Mouse (Mus musculus): ENCODE results near the gene Glt6d1. TPM values are rescaled to one million over a fixed set of nuclear protein-coding genes. Genes with fewer than 3 reads are reported as not detected.

Gene Glt6d1
- polyA plus RNA-seq, 1 experiment from 2014 or later, result not detected

DNA sequence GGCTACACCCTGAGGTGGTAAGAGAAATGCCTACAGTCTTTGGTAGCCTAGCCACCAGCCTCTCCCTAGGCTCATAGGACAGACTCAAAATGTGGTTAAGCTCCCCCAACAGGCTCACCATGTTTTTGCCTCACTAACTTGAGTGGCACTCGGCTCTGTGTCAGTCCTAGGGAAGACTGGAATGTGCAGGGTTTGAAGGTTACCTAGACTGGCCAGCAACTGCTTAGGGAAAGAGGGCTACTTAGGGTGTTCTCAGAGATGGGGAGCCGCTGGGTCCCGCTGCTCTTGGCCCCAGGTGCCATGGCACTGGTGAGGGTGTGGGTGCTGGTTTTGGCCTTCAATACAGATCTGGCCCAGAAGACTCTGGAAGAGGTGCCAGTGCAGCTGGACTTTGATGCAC is 33.7 kb downstream of the Glt6d1 start, which contains the start of gene Gm13539:
Gm13539 (plus strand) TSS at position 301 of the 400 bp plus-strand sequence.
- no peak for ATAC-seq (ENCODE audit: low read depth)
- H3K9ac ChIP-seq (ENCODE audit: low read depth, low read length), result no peak within 1 kb of the TSS
- no peak for DNase-seq (ENCODE audit: low spot score)
- H3K4me1 ChIP-seq (ENCODE audit: control insufficient read depth, insufficient read depth, low read length), result no peaks in the 10 kb centered on the region
- no peak within 1 kb of the TSS for H3K4me2 ChIP-seq (ENCODE audit: low read depth, low read length)
- WGBS, result 80% methylated on average over 3 of the region's 3 CpGs
- H3K27me3 ChIP-seq (replicated peaks; ENCODE audit: control insufficient read depth, insufficient read depth, low read length), result no peaks in the 10 kb centered on the region
- H3K36me3 ChIP-seq (ENCODE audit: control insufficient read depth, insufficient read depth, low read length), result no peaks in the 10 kb centered on the region
- H3K9me3 ChIP-seq (ENCODE audit: control insufficient read depth, low read length), result no peaks in the 10 kb centered on the region
- H3K4me3 ChIP-seq (ENCODE audit: low read depth, low read length), result no peak within 1 kb of the TSS
- no peak within 1 kb of the TSS for H3K27ac ChIP-seq (replicated peaks; ENCODE audit: low read depth, low read length)

DNA sequence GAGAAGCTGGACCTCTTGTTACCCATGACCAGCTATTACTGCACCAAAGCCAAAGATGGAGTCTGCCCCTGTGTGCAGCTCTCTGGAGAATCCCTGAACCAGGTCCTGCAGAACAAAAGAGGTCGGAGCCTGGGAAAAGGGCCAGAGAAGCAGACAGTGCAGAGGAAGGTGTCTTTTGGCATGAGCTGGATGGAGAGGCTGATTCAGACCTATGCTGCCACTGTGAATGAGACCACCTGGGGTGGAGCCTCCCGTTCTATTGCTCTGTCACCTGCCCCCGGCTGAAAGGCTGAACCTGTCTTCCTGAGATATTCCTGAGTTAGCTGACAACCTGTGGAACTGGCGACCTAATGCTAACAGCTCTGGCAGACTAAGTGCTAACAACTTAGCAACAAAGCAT is 34.7 kb downstream of the Glt6d1 start:
- Histone ChIP-seq H3K9me3 (ENCODE audit: control insufficient read depth, low read length) (no peaks in the 10 kb centered on the region), H3K36me3 (ENCODE audit: control insufficient read depth, insufficient read depth, low read length) (no peaks in the 10 kb centered on the region), H3K4me1 (ENCODE audit: control insufficient read depth, insufficient read depth, low read length) (no peaks in the 10 kb centered on the region), H3K9ac (ENCODE audit: low read depth, low read length) (no peak overlapping the region), H3K27ac (replicated peaks; ENCODE audit: low read depth, low read length) (no peak overlapping the region), H3K4me3 (ENCODE audit: low read depth, low read length) (no peak overlapping the region), H3K27me3 (replicated peaks; ENCODE audit: control insufficient read depth, insufficient read depth, low read length) (no peaks in the 10 kb centered on the region), H3K4me2 (ENCODE audit: low read depth, low read length) (no peak overlapping the region)
- DNase-seq (ENCODE audit: low spot score) (no peak), ATAC-seq (ENCODE audit: low read depth) (no peak)
- WGBS, result 73% methylated on average over 4 of the region's 4 CpGs

DNA sequence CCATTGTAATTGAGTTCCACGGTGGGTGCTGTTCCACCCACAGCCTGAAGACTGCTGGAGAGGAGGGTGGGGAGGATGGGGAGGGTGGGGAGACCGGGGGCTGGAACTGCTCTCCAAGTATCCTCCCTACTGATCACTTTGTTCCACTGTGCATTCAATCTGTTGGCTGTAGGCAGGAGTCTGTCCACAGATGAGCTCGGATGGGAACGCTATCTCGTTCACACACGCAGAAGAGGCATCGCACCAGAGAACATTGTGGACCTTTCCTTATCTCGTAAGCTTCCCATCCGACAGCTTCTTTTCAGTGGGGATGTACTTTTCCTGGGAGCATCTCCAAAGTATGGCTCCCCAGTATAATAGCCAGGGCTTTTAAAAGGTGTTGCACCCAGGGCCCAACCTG is 36.6 kb downstream of the Glt6d1 start:
- no peak for ATAC-seq (ENCODE audit: low read depth)
- WGBS, result 92% methylated on average over 9 of the region's 9 CpGs
- no peaks in the 10 kb centered on the region for H3K36me3 ChIP-seq (ENCODE audit: control insufficient read depth, insufficient read depth, low read length)

GRCm38 (mm10) chr2:25776717-25777116 is 38.9 kb downstream of the Glt6d1 start, which contains the start of gene Lcn11:
Lcn11 (plus strand) TSS chr2:25777017.
- Histone ChIP-seq H3K9me3 (ENCODE audit: control insufficient read depth, low read length) (no peaks in the 10 kb centered on the region), H3K4me2 (ENCODE audit: low read depth, low read length) (no peak within 1 kb of the TSS), H3K9ac (ENCODE audit: low read depth, low read length) (no peak within 1 kb of the TSS), H3K4me1 (ENCODE audit: control insufficient read depth, insufficient read depth, low read length) (no peaks in the 10 kb centered on the region), H3K27me3 (replicated peaks; ENCODE audit: control insufficient read depth, insufficient read depth, low read length) (no peaks in the 10 kb centered on the region), H3K36me3 (ENCODE audit: control insufficient read depth, insufficient read depth, low read length) (no peaks in the 10 kb centered on the region), H3K4me3 (ENCODE audit: low read depth, low read length) (no peak within 1 kb of the TSS), H3K27ac (replicated peaks; ENCODE audit: low read depth, low read length) (no peak within 1 kb of the TSS)
- 91% methylated on average over 1 of the region's 1 CpGs for WGBS
- DNase-seq (ENCODE audit: low spot score), result no peak
- ATAC-seq (ENCODE audit: low read depth), result no peak

More for the DNA sequence above, 36.6 kb downstream of the Glt6d1 start:
- Histone ChIP-seq H3K4me1 (ENCODE audit: control insufficient read depth, insufficient read depth, low read length) (no peaks in the 10 kb centered on the region), H3K9ac (ENCODE audit: low read depth, low read length) (no peak overlapping the region), H3K4me3 (ENCODE audit: low read depth, low read length) (no peak overlapping the region), H3K27me3 (replicated peaks; ENCODE audit: control insufficient read depth, insufficient read depth, low read length) (no peaks in the 10 kb centered on the region), H3K4me2 (ENCODE audit: low read depth, low read length) (no peak overlapping the region), H3K9me3 (ENCODE audit: control insufficient read depth, low read length) (no peaks in the 10 kb centered on the region), H3K27ac (replicated peaks; ENCODE audit: low read depth, low read length) (no peak overlapping the region)
- DNase-seq (ENCODE audit: low spot score), result no peak

- WGBS, result 80% methylated on average over 3 of the region's 3 CpGs
These were observed 39.7 kb downstream of the Glt6d1 start for GRCm38 (mm10) chr2:25775991-25776390.

DNA sequence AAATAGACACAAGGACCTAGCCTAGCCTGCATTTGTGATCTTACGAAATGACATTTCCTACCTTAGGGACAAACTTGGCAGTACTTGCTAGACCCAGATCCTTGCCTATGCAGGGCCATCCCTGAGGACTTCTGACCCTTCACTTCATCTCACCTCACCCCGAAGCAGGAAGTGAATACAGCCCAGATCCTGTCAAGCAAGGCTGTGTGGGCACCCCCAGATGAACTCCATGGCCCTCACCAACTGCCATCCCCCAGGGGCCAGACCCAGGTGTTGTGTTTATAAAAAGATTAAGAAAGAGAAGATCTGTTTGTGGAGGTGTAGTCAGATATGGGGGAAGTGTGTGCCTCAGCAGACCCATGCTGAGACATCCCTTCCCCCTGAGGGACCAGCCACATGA is 41.0 kb downstream of the Glt6d1 start:
- no peaks in the 10 kb centered on the region for H3K36me3 ChIP-seq (ENCODE audit: control insufficient read depth, insufficient read depth, low read length)
- H3K27me3 ChIP-seq (replicated peaks; ENCODE audit: control insufficient read depth, insufficient read depth, low read length), result no peaks in the 10 kb centered on the region
- H3K27ac ChIP-seq (replicated peaks; ENCODE audit: low read depth, low read length), result no peak overlapping the region
- no peak overlapping the region for H3K4me2 ChIP-seq (ENCODE audit: low read depth, low read length)
- H3K9me3 ChIP-seq (ENCODE audit: control insufficient read depth, low read length), result no peaks in the 10 kb centered on the region
- no peaks in the 10 kb centered on the region for H3K4me1 ChIP-seq (ENCODE audit: control insufficient read depth, insufficient read depth, low read length)
- WGBS, result 80% methylated on average over 2 of the region's 2 CpGs
- DNase-seq (ENCODE audit: low spot score) (no peak), ATAC-seq (ENCODE audit: low read depth) (no peak)
- no peak overlapping the region for H3K9ac ChIP-seq (ENCODE audit: low read depth, low read length)
- H3K4me3 ChIP-seq (ENCODE audit: low read depth, low read length), result no peak overlapping the region

More at GRCm38 (mm10) chr2:25775991-25776390, 39.7 kb downstream of the Glt6d1 start:
- no peak overlapping the region for H3K27ac ChIP-seq (replicated peaks; ENCODE audit: low read depth, low read length)
- no peak for ATAC-seq (ENCODE audit: low read depth)
- H3K4me3 ChIP-seq (ENCODE audit: low read depth, low read length), result no peak overlapping the region
- no peaks in the 10 kb centered on the region for H3K36me3 ChIP-seq (ENCODE audit: control insufficient read depth, insufficient read depth, low read length)
- no peak overlapping the region for H3K4me2 ChIP-seq (ENCODE audit: low read depth, low read length)
- no peaks in the 10 kb centered on the region for H3K27me3 ChIP-seq (replicated peaks; ENCODE audit: control insufficient read depth, insufficient read depth, low read length)
- H3K9ac ChIP-seq (ENCODE audit: low read depth, low read length), result no peak overlapping the region
- no peaks in the 10 kb centered on the region for H3K4me1 ChIP-seq (ENCODE audit: control insufficient read depth, insufficient read depth, low read length)
- H3K9me3 ChIP-seq (ENCODE audit: control insufficient read depth, low read length), result no peaks in the 10 kb centered on the region
- no peak for DNase-seq (ENCODE audit: low spot score)

- Histone ChIP-seq H3K4me2 (ENCODE audit: low read depth, low read length) (no peak overlapping the region), H3K4me1 (ENCODE audit: control insufficient read depth, insufficient read depth, low read length) (no peaks in the 10 kb centered on the region), H3K36me3 (ENCODE audit: control insufficient read depth, insufficient read depth, low read length) (no peaks in the 10 kb centered on the region), H3K9me3 (ENCODE audit: control insufficient read depth, low read length) (no peaks in the 10 kb centered on the region), H3K27ac (replicated peaks; ENCODE audit: low read depth, low read length) (no peak overlapping the region), H3K27me3 (replicated peaks; ENCODE audit: control insufficient read depth, insufficient read depth, low read length) (no peaks in the 10 kb centered on the region), H3K9ac (ENCODE audit: low read depth, low read length) (no peak overlapping the region), H3K4me3 (ENCODE audit: low read depth, low read length) (no peak overlapping the region)
- 91% methylated on average over 2 of the region's 2 CpGs for WGBS
- ATAC-seq (ENCODE audit: low read depth), result no peak
- DNase-seq (ENCODE audit: low spot score), result no peak
These were observed 42.1 kb downstream of the Glt6d1 start for GRCm38 (mm10) chr2:25773507-25773906.

- no peaks in the 10 kb centered on the region for H3K36me3 ChIP-seq (ENCODE audit: control insufficient read depth, insufficient read depth, low read length)
- H3K4me2 ChIP-seq (ENCODE audit: low read depth, low read length), result no peak overlapping the region
- H3K4me1 ChIP-seq (ENCODE audit: control insufficient read depth, insufficient read depth, low read length), result no peaks in the 10 kb centered on the region
- DNase-seq (ENCODE audit: low spot score), result no peak
- WGBS, result 76% methylated on average over 4 of the region's 4 CpGs
- no peak for ATAC-seq (ENCODE audit: low read depth)
- H3K27ac ChIP-seq (replicated peaks; ENCODE audit: low read depth, low read length), result no peak overlapping the region
- no peak overlapping the region for H3K4me3 ChIP-seq (ENCODE audit: low read depth, low read length)
- H3K9me3 ChIP-seq (ENCODE audit: control insufficient read depth, low read length), result no peaks in the 10 kb centered on the region
- no peak overlapping the region for H3K9ac ChIP-seq (ENCODE audit: low read depth, low read length)
- no peaks in the 10 kb centered on the region for H3K27me3 ChIP-seq (replicated peaks; ENCODE audit: control insufficient read depth, insufficient read depth, low read length)
These were observed 47.9 kb downstream of the Glt6d1 start for GRCm38 (mm10) chr2:25767764-25768163.

DNA sequence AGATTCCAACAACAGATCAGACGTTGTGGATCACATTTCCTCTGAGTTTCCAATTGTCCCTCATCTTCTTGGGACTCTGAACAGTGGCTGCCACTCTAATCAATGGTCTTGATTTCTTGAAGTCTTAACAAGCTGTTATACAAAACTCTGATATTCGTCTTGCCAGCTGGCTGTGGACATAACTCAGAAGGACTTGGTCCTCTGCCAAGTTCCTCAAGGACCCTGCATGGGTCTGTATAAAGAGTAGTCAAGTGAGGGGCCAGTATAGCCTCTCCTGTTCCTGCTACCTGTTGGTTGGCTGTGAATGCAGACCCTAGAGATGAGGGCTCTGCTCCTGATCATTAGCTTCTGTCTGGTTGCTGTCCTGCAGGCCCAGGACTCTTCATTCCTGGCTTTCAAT is 50.4 kb downstream of the Glt6d1 start, which contains the start of gene Lcn3:
Lcn3 (plus strand) TSS at position 301 of the 400 bp plus-strand sequence.
- no peak within 1 kb of the TSS for H3K4me3 ChIP-seq (ENCODE audit: low read depth, low read length)
- ATAC-seq (ENCODE audit: low read depth) (no peak), DNase-seq (ENCODE audit: low spot score) (no peak)
- no peaks in the 10 kb centered on the region for H3K27me3 ChIP-seq (replicated peaks; ENCODE audit: control insufficient read depth, insufficient read depth, low read length)
- H3K4me1 ChIP-seq (ENCODE audit: control insufficient read depth, insufficient read depth, low read length), result no peaks in the 10 kb centered on the region
- H3K9me3 ChIP-seq (ENCODE audit: control insufficient read depth, low read length), result no peaks in the 10 kb centered on the region
- 32% methylated on average over 2 of the region's 2 CpGs for WGBS
- no peaks in the 10 kb centered on the region for H3K36me3 ChIP-seq (ENCODE audit: control insufficient read depth, insufficient read depth, low read length)
- H3K27ac ChIP-seq (replicated peaks; ENCODE audit: low read depth, low read length), result no peak within 1 kb of the TSS
- H3K4me2 ChIP-seq (ENCODE audit: low read depth, low read length), result no peak within 1 kb of the TSS
- H3K9ac ChIP-seq (ENCODE audit: low read depth, low read length), result no peak within 1 kb of the TSS
